Mouse (Mus musculus): ENCODE measurements at regions not wholly inside any gene's neighbourhood (a gene's known extent, or its start where the extent isn't known, plus 50 kb on each side); places are given as distances from the start of the nearest gene placed in this dataset.

GRCm38 (mm10) chr15:62284606-62285531, 1362.1 kb upstream of the A1bg start:
- no peak for DNase-seq (ENCODE audit: low read depth)

- no peak for DNase-seq (ENCODE audit: low read depth)
Measured at GRCm38 (mm10) chr15:62283661-62284429, 1361.0 kb upstream of the A1bg start.

GRCm38 (mm10) chr15:62282646-62283045, 1359.8 kb upstream of the A1bg start:
- DNase-seq (ENCODE audit: low read depth), result no peak

- DNase-seq (ENCODE audit: low read depth), result no peak
Measured at GRCm38 (mm10) chr15:62282116-62282515, 1359.3 kb upstream of the A1bg start.

GRCm38 (mm10) chr15:62279526-62279925, 1356.7 kb upstream of the A1bg start:
- peak; percentile 69 for DNase-seq (ENCODE audit: low read depth)

- DNase-seq (ENCODE audit: low read depth), result no peak
Measured at GRCm38 (mm10) chr15:62274818-62275217, 1352.0 kb upstream of the A1bg start.

GRCm38 (mm10) chr15:62273855-62274488, 1351.2 kb upstream of the A1bg start:
- no peak for DNase-seq (ENCODE audit: low read depth)

- no peak for DNase-seq (ENCODE audit: low read depth)
Measured at GRCm38 (mm10) chr15:62272755-62273154, 1349.9 kb upstream of the A1bg start.

- no peak for DNase-seq (ENCODE audit: low read depth)
Measured at GRCm38 (mm10) chr15:62271428-62271827, 1348.6 kb upstream of the A1bg start.

- no peak for DNase-seq (ENCODE audit: low read depth)
Measured at GRCm38 (mm10) chr15:62268189-62268588, 1345.4 kb upstream of the A1bg start.

- no peak for DNase-seq (ENCODE audit: low read depth)
Measured at GRCm38 (mm10) chr15:62267536-62267935, 1344.7 kb upstream of the A1bg start.

GRCm38 (mm10) chr15:62266025-62266424, 1343.2 kb upstream of the A1bg start:
- no peak for DNase-seq (ENCODE audit: low read depth)

- no peak for DNase-seq (ENCODE audit: low read depth)
Measured at GRCm38 (mm10) chr15:62265484-62265937, 1342.7 kb upstream of the A1bg start.

- DNase-seq (ENCODE audit: low read depth), result no peak
Measured at GRCm38 (mm10) chr15:62264966-62265365, 1342.2 kb upstream of the A1bg start.

GRCm38 (mm10) chr15:62264183-62264582, 1341.4 kb upstream of the A1bg start:
- DNase-seq (ENCODE audit: low read depth), result no peak

- no peak for DNase-seq (ENCODE audit: low read depth)
Measured at GRCm38 (mm10) chr15:62262487-62262886, 1339.7 kb upstream of the A1bg start.

GRCm38 (mm10) chr15:62261520-62261919, 1338.7 kb upstream of the A1bg start:
- peak; percentile 78 for DNase-seq (ENCODE audit: low read depth)

- DNase-seq (ENCODE audit: low read depth), result no peak
Measured at GRCm38 (mm10) chr15:62258611-62259010, 1335.8 kb upstream of the A1bg start.

GRCm38 (mm10) chr15:62257955-62258354, 1335.1 kb upstream of the A1bg start:
- DNase-seq (ENCODE audit: low read depth), result peak; percentile 81

GRCm38 (mm10) chr15:62257110-62257667, 1334.4 kb upstream of the A1bg start:
- DNase-seq (ENCODE audit: low read depth), result no peak

GRCm38 (mm10) chr15:62255571-62255970, 1332.8 kb upstream of the A1bg start:
- DNase-seq (ENCODE audit: low read depth), result no peak

GRCm38 (mm10) chr15:62253724-62254123, 1330.9 kb upstream of the A1bg start:
- no peak for DNase-seq (ENCODE audit: low read depth)

All from NIH3T3 (cell line).